Mouse (Mus musculus) urinary bladder, postnatal 36 days (tissue): ENCODE data around the gene Suox.
"Not testable (repeated sequence)": the region's sequence is repeated elsewhere in the genome, so short reads cannot be mapped to it uniquely, and the experiment has no call there.

Experiments used
- DNase-seq, 2 experiments: peaks; one replicate each; pipeline ENCODE4 v3.0.0; 2022; ENCODE audit warnings: low spot score in 2 of 2, mixed read lengths in 1 of 2

Suox gene

DNA sequence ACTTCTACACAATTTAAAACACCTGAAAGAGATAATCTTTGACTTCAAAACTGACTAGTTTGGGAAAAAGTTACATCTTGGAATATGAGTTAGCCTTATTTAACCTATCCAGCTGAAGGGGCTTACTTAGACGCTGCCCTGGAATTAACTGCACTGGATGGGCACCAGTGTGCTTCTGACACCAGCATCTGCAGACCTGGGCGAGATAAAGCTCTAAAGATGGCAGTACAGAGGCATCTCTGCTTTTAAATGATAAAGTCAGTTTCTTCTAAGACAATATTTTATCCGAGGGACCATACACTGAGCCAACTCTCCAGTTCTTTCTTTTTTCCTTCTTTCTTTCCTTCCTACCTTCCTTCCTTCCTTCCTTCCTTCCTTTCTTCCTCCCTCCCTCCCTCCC, 9.1 kb downstream of the Suox start:
- DNase-seq, result no peak

GRCm38 (mm10) chr10:128663441-128664220, 10.2 kb downstream of the Suox start:
- DNase-seq, result no peak

DNA sequence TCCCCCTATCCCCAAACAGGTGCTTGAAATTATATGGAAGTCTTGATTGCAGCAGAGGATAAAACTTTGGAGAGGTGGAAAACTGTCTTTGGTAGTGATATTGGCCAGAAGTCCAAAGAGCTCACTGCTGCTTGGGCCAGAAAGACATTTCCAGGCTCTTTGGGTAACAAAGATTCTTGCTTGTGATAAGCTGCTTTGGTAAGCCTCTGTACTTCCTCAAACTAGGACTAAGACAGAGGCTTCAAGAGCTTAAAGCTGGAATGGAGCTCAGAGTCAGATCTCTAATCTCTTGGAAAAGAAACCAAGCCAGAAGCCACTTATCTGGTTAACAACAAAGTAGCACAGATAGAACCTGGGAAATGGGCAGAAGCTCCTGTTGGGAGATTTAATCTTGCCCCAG, 11.4 kb downstream of the Suox start:
- no peak for DNase-seq

DNA sequence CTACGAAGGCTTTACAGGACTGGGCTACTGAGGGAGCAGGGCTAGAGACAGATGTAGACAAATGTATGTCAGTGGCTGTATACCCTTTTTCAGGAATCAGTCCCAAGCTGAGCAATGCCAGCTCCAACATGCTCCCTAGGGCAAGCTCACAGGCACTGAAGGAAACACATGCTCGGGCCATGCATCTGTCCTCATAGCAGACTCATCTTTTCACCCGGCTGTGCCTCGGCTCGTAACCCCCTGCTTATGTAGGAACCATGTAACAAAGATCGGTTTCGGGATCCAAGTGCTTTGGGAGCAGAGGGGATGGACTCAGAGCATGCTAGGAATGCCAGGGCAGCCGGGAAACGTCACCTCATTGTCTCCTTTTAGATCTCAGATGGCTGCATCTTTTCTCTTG, 14.4 kb downstream of the Suox start:
- DNase-seq, result no peak

GRCm38 (mm10) chr10:128657844-128658243, 16.0 kb downstream of the Suox start:
- DNase-seq, result no peak

DNA sequence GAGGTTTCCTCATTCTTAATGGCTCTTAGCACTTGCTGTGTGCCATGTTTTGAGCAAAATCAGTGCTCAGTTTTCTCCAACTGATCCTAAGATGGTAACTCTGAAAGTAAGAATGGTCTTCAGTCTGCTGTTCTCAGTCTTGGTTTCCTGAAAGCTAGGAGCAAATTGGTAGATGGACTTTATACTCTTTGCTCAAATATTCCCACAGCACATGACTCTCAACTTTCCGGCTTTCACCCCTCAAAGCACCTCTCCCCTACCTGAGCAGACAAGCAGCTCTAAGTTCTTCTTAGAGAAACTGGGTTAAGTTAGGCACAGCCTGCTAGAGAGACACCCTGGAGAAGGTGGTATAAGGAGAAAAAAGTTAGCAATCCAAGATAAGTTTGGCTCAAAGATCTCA, 17.1 kb downstream of the Suox start:
- no peak for DNase-seq

DNA sequence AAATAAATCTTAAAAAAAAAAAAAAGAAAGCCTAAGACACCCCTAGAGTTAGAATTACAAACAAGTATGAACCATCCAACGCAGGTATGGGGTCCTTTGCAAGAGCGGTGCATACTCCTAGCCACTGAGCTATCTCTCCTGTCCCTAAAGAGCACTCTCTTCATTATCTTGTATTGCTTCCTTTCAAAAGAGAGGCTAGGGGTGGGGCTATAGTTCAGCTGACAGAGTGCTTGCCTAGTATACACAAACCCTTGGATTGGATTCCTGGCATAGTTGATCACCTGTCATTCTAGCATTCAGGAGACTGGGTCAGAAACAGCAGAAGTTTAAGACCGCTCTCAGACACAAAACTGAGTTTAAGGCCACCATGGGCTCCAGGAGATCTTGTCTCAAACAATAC, 18.6 kb downstream of the Suox start:
- DNase-seq, result no peak

DNA sequence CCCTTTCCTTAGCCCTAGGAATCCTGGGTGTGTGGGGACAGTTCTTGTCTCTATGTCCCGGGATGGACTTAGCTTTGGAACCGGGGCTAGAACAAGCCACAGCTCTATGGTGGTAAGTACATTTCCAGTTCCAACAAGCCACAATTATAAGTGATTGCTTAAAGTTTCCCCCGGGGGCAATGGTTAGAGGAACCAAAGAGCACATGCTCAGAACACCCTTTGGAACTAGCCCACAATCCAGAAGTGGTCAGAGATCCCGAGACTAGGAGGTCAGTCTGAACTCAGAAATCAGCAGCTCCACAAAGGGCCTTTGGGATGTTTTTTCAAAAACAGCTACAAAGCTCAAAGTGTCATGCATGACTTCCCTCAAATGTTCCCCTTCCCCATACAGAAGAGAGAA, 20.0 kb downstream of the Suox start:
- DNase-seq, result no peak

DNA sequence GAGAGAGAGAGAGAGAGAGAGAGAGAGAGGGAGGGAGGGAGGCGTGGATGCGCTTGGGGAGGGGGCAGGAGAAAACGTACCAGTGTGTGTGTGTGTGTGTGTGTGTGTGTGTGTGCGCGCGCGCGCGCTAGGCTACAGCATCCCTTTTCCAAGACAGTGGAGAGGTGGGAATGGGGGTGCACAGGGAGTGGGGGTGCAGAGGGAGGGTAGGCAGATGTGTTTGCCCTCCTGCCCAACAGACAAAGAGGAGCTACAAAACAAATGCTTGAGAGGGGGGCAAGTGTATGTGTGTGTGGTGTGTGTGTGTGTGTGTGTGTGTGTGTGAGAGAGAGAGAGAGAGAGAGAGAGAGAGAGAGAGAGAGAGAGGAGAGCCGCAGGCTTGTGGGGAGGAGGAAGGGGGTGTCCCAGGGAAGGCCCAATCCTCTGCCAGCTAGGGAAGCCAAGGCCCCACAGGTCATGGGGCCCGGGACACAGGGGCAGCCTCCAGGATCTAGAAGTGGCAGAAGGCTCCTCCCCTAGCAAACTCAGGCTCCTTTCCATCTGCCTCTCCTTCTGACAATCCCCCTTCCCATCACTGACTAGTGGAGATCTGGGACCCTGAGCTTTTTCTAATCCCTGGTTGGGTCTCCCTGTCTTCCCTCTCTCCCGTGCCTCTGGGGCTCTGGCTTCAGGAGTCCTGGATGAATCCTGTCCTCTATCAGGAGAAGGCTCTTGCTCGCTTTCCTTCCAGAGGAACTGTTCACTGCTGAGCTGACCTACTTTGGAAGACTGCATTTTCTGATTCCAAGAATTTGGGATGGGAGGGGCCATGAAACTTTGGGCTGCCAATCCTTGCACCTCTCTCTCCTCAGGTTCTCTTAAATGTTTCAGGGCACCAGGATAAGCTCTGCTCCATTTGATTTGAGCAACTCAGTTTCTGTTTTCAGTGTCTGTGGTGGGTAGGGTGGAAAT, 27.5 kb downstream of the Suox start:
- DNase-seq, result no peak

GRCm38 (mm10) chr10:128645111-128646011, 28.5 kb downstream of the Suox start, which contains the start of gene Ikzf4:
Ikzf4 (minus strand) TSS chr10:128645991.
- DNase-seq, result no peak

GRCm38 (mm10) chr10:128642749-128643148, 31.1 kb downstream of the Suox start:
- DNase-seq, result no peak

DNA sequence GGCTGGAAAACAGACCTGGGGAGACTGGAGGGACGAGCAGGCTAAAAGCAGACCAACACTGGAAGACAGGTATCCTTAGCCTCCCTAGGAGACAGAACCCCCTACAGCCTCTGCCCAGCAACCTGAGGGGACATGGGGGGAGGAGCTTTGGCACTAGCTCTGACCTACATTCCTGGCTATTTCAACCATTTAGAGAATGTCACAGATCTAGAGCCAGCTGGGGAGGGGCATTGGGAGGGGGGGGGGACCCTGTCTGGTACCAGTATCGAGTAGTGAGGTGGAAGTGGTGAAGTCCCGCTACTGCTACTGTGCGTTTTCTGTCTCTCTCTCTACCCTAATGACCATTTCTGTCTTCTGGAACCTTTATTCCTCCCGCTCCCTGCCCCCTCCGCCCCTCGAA, 32.0 kb downstream of the Suox start:
- no peak for DNase-seq

DNA sequence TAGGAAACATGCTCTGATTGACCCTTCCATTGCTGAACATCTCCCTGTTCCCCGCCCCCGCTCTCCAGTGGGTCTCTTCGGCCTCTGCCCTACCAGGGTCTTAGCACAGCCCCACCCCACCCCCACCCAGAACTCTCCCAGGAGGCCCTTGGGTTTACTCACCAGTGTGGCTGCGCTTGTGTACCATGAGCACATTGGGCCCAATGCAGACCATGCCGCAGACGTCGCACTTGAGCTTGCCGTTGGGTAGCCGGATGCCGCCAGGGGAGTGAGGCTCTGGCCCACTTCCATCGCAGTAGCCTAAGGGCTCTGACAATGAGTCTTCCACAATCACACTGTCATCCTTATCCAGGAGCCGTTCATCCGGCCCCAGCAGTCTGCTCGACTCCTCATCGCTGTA, 33.0 kb downstream of the Suox start:
- no peak for DNase-seq

DNA sequence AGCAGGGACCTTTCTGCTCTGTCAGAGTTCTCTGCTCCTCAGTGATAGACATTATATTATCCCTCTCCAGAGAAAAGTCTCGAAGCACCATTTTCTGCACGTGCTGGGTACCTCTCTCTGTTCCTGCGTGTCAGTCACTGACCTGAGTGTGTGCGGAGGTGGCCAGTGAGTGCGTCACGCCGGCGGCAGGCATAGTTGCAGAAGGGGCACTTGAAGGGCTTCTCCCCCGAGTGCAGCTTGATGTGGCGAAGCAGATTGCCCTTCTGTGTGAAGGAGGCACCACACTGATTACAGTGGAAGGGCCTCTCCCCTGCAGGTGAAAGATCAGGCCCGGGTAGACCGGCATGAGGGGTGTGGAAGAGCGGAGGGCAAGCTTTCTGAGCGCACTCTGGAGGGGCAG, 33.9 kb downstream of the Suox start:
- DNase-seq, result no peak

- no peak for DNase-seq
These were observed 36.9 kb downstream of the Suox start for GRCm38 (mm10) chr10:128637011-128637410.

GRCm38 (mm10) chr10:128636561-128636960, 37.3 kb downstream of the Suox start:
- no peak for DNase-seq

- no peak for DNase-seq
These were observed 38.2 kb downstream of the Suox start for GRCm38 (mm10) chr10:128635697-128636096.

- DNase-seq, result no peak
These were observed 42.3 kb downstream of the Suox start for GRCm38 (mm10) chr10:128631571-128631970.

- not testable (repeated sequence) for DNase-seq
These were observed 43.6 kb downstream of the Suox start for GRCm38 (mm10) chr10:128630306-128630705.

- no peak for DNase-seq
These were observed 44.1 kb downstream of the Suox start for GRCm38 (mm10) chr10:128629746-128630145.

- DNase-seq, result no peak
These were observed 46.2 kb downstream of the Suox start for GRCm38 (mm10) chr10:128627398-128628317.
